Mouse (Mus musculus) hindbrain, embryonic 11.5 days (tissue): ENCODE data around the gene Tac1. TPM values are rescaled to one million over a fixed set of nuclear protein-coding genes. Genes with fewer than 3 reads are reported as not detected.
"Not testable (repeated sequence)": the region's sequence is repeated elsewhere in the genome, so short reads cannot be mapped to it uniquely, and the experiment has no call there.

Experiments
- ATAC-seq: fragments of 200-750 bp; cut with Nextera tagmentation; 2 replicates; pipeline ENCODE4 v1.8.0; 2017; ENCODE audit warnings: mild to moderate bottlenecking, moderate TSS enrichment, moderate library complexity; ENCODE audit not compliant: low FRiP score
- DNase-seq: peaks from one replicate; pipeline ENCODE4 v3.0.0-alpha.2; 2015; ENCODE audit warnings: low spot score
- H3K27ac ChIP-seq: fragments of 300-500 bp; sonication (generic); 2 replicates; pipeline ENCODE4 v1.5.1; 2014; ENCODE audit warnings: mild to moderate bottlenecking, low read depth, low read length
- H3K27me3 ChIP-seq: fragments of 300-500 bp; sonication (generic); 2 replicates; pipeline ENCODE4 v1.6.1; 2014; ENCODE audit warnings: mild to moderate bottlenecking, low read length, moderate library complexity, mixed read lengths; ENCODE audit not compliant: control insufficient read depth, insufficient read depth
- H3K36me3 ChIP-seq: fragments of 300-500 bp; sonication (generic); 2 replicates; pipeline ENCODE4 v1.6.1; 2014; ENCODE audit warnings: mild to moderate bottlenecking, low read length, moderate library complexity, mixed read lengths; ENCODE audit not compliant: control insufficient read depth, insufficient read depth
- H3K4me1 ChIP-seq: fragments of 300-500 bp; sonication (generic); replicated peaks from 2 replicates; pipeline ENCODE4 v1.6.1; 2014; ENCODE audit warnings: low read length, mixed read lengths; ENCODE audit not compliant: control insufficient read depth, insufficient read depth
- H3K4me2 ChIP-seq: fragments of 300-500 bp; sonication (generic); replicated peaks from 2 replicates; pipeline ENCODE4 v1.6.1; 2014; ENCODE audit warnings: mild to moderate bottlenecking, low read depth, low read length
- H3K4me3 ChIP-seq: fragments of 300-500 bp; sonication (generic); 2 replicates; pipeline ENCODE4 v1.5.1; 2014; ENCODE audit warnings: low read depth, low read length
- H3K9ac ChIP-seq: fragments of 300-500 bp; sonication (generic); 2 replicates; pipeline ENCODE4 v1.6.1; 2014; ENCODE audit warnings: low read depth, low read length
- H3K9me3 ChIP-seq: fragments of 300-500 bp; sonication (generic); 2 replicates; pipeline ENCODE4 v1.6.1; 2016; ENCODE audit warnings: low read length; ENCODE audit not compliant: control insufficient read depth
- WGBS: fragments of 180-500 bp; shearing (Covaris S2); extraction: QIAGEN DNeasy Blood & Tissue Kit; methylation state at CpG from one replicate; pipeline ENCODE4 v1.1.7; 2014; 5-methylcytosine and 5-hydroxymethylcytosine counted together
- polyA plus RNA-seq: library from polyadenylated mRNA; unstranded; fragments of >200 nt; fragmentation: Nextera tagmentation; extraction: Ambion mirVana; gene quantifications from 2 replicates; pipeline ENCODE4 v1.2.1, GENCODE M21; 2014

Gene Tac1
- 6.7 and 10.1 TPM in 2 replicates for polyA plus RNA-seq

DNA sequence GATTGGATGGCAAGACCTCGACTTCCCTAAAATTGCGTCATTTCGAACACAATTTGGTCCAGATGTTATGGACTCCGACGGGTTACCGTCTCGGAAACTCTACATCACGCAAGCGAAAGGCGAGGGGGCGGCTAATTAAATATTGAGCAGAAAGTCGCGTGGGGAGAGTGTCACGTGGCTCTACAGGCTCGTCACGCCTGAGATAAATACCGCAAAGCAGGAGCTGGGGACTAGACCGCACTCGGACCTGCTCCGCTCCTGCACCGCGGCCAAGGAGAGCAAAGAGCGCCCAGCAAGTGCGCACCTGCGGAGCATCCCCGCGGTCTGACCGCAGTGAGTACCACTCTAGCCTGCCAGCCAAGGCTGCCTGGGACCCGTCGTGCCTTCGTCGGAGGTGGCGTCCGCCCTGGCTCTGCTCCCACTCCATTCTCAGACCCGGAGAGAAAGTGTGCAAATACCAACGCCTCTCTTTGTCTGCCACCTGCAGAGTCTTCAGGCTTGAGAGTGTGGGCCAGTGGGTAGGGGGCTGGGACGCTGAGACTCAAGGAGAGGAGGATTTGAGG lies at the start of gene Tac1:
Tac1 (plus strand) TSS at position 51 of the 563 bp plus-strand sequence.
- Histone ChIP-seq H3K9me3 (no peaks in the 10 kb centered on the region), H3K27ac (no peak within 1 kb of the TSS), H3K4me1 (peaks cover 5% of the 10 kb centered on the region; the same call in 1 of the 2 replicates), H3K36me3 (no peaks in the 10 kb centered on the region), H3K4me3 (peak within 1 kb of the TSS; percentile 40), H3K9ac (0 out of 2 replicates have a peak within 1 kb of the TSS, but pooled peaks have one; percentile 2), H3K27me3 (peaks cover 29% of the 10 kb centered on the region), H3K4me2 (peak within 1 kb of the TSS; percentile 71)
- 2% methylated on average over 37 of the region's 37 CpGs for WGBS
- peak; percentile 76 for ATAC-seq
- peak; percentile 39 for DNase-seq

GRCm38 (mm10) chr6:7543511-7543910 lies 11.2 kb upstream of the Tac1 start:
- H3K27ac ChIP-seq, H3K9me3 ChIP-seq, H3K27me3 ChIP-seq, H3K4me3 ChIP-seq, H3K4me1 ChIP-seq, H3K36me3 ChIP-seq, DNase-seq, H3K4me2 ChIP-seq, ATAC-seq, H3K9ac ChIP-seq: not testable (repeated sequence)
- WGBS, result 77% methylated on average over 2 of the region's 2 CpGs

GRCm38 (mm10) chr6:7555688-7556476 lies 1.2 kb downstream of the Tac1 start:
- DNase-seq, result peak; percentile 50
- ATAC-seq, result peak; percentile 45
- H3K9ac ChIP-seq, result 0 out of 2 replicates have a peak overlapping the region, but pooled peaks have one; percentile 2

GRCm38 (mm10) chr6:7558164-7558563 lies 3.5 kb downstream of the Tac1 start:
- ATAC-seq (peak; percentile 36; the same call in 1 of the 2 replicates), DNase-seq (peak; percentile 35)

More at GRCm38 (mm10) chr6:7555688-7556476, 1.2 kb downstream of the Tac1 start:
- H3K36me3 ChIP-seq, result no peaks in the 10 kb centered on the region
- peaks cover 5% of the 10 kb centered on the region; the same call in 1 of the 2 replicates for H3K4me1 ChIP-seq
- H3K4me2 ChIP-seq, result peak overlapping the region; percentile 71
- no peaks in the 10 kb centered on the region for H3K9me3 ChIP-seq
- H3K27ac ChIP-seq, result no peak overlapping the region
- H3K4me3 ChIP-seq, result peak overlapping the region; percentile 13; the same call in 1 of the 2 replicates
- 2% methylated on average over 25 of the region's 25 CpGs for WGBS
- H3K27me3 ChIP-seq, result peaks cover 29% of the 10 kb centered on the region

DNA sequence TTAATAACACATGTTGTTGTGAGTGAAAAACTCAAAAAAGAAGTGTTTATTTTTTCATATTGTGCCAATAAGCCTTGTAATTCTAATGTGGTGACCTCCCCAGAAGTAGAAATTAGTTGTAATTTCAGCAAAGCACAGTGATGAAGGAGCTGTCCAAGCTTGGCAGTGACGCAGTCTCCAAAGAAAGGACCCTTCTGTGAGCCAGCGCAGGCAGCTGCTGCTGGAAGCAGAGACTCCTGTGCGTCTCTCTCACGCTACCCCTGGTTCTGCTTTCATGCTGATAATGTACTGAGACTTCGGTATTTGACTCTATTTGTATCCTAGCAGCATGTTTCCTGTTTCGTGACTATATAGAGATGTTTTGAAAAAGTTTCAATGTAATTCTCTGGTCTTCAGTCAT lies 7.8 kb downstream of the Tac1 start:
- DNase-seq, result no peak
- no peak overlapping the region for H3K27ac ChIP-seq
- H3K36me3 ChIP-seq, result no peaks in the 10 kb centered on the region
- no peaks in the 10 kb centered on the region for H3K9me3 ChIP-seq
- 59% methylated on average over 6 of the region's 6 CpGs for WGBS
- H3K4me2 ChIP-seq, result no peak overlapping the region
- H3K9ac ChIP-seq, result no peak overlapping the region
- no peak overlapping the region for H3K4me3 ChIP-seq
- H3K27me3 ChIP-seq, result no peaks in the 10 kb centered on the region
- no peaks in the 10 kb centered on the region for H3K4me1 ChIP-seq
- ATAC-seq, result no peak

More at GRCm38 (mm10) chr6:7558164-7558563, 3.5 kb downstream of the Tac1 start:
- no peak overlapping the region for H3K4me3 ChIP-seq
- H3K27ac ChIP-seq, result no peak overlapping the region
- H3K27me3 ChIP-seq, result peaks cover 29% of the 10 kb centered on the region
- no peaks in the 10 kb centered on the region for H3K9me3 ChIP-seq
- peaks cover 5% of the 10 kb centered on the region; the same call in 1 of the 2 replicates for H3K4me1 ChIP-seq
- no peak overlapping the region for H3K4me2 ChIP-seq
- no peaks in the 10 kb centered on the region for H3K36me3 ChIP-seq
- H3K9ac ChIP-seq, result no peak overlapping the region

- ATAC-seq, result no peak
- no peak overlapping the region for H3K9ac ChIP-seq
- H3K27ac ChIP-seq, result no peak overlapping the region
- H3K4me2 ChIP-seq, result no peak overlapping the region
- WGBS, result 90% methylated on average over 3 of the region's 3 CpGs
- H3K36me3 ChIP-seq, result no peaks in the 10 kb centered on the region
- no peaks in the 10 kb centered on the region for H3K4me1 ChIP-seq
- no peak for DNase-seq
- H3K27me3 ChIP-seq, result no peaks in the 10 kb centered on the region
- H3K4me3 ChIP-seq, result no peak overlapping the region
- no peaks in the 10 kb centered on the region for H3K9me3 ChIP-seq
Observed at GRCm38 (mm10) chr6:7564537-7564936, 9.9 kb downstream of the Tac1 start.

DNA sequence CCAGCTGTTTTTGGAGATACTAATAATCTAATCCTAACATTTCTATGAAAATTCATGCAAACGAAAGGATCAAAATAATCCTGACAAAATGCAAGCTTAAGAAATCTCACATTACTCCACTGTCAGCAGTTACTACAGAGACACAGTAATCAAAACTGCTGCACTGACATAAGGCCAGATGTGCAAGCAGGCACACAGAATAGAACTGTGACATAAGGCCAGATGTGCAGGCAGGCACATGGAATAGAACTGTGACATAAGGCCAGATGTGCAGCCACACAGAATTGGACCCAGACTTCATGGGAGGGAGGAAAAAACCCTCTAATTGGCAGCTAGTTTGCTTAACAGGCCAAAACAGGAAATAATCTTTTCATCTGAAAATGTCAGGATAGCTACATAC lies 16.5 kb downstream of the Tac1 start:
- 87% methylated on average over 1 of the region's 1 CpGs for WGBS
- H3K4me2 ChIP-seq, result no peak overlapping the region
- H3K27me3 ChIP-seq, result no peaks in the 10 kb centered on the region

DNA sequence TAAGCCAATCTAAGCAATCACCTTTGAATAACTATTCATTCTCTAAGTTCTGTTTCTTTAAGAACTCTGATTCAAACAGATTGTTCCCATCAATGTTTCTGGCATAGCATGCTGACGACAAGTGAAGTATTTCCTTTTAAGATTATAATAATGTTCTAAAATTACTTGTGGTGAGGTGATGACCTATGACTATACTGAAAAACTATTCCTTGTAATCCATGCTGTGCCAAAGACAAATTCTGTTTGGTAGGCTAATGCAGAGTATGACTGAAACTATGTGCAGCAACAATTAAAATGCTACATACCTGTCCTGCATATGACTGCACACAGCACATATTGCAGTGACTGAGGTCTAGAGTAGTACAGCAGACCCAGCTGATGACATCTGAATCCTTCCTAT lies 23.4 kb downstream of the Tac1 start:
- Histone ChIP-seq H3K36me3 (no peaks in the 10 kb centered on the region), H3K9ac (no peak overlapping the region), H3K27me3 (no peaks in the 10 kb centered on the region), H3K9me3 (no peaks in the 10 kb centered on the region), H3K4me3 (no peak overlapping the region), H3K27ac (no peak overlapping the region), H3K4me1 (no peaks in the 10 kb centered on the region), H3K4me2 (no peak overlapping the region)
- DNase-seq (no peak), ATAC-seq (no peak)
- WGBS, result 81% methylated on average over 1 of the region's 1 CpGs

More for the DNA sequence above, 16.5 kb downstream of the Tac1 start:
- H3K9me3 ChIP-seq, result no peaks in the 10 kb centered on the region
- H3K4me3 ChIP-seq, result no peak overlapping the region
- ATAC-seq (no peak), DNase-seq (no peak)
- no peak overlapping the region for H3K27ac ChIP-seq
- no peaks in the 10 kb centered on the region for H3K4me1 ChIP-seq
- no peaks in the 10 kb centered on the region for H3K36me3 ChIP-seq
- H3K9ac ChIP-seq, result no peak overlapping the region
